Mouse (Mus musculus) CH12.LX (cell line): ENCODE measurements around the gene Med23.

Experiments
- MAX ChIP-seq: IDR thresholded peaks from 2 replicates; pipeline ENCODE4 v1.6.1; 2011; ENCODE audit warnings: low read length, improper control_type of control experiment
- MXI1 ChIP-seq: IDR thresholded peaks from 2 replicates; pipeline ENCODE4 v1.6.1; 2011; ENCODE audit warnings: mild to moderate bottlenecking, low read depth, low read length, improper control_type of control experiment
- NELFE ChIP-seq: IDR thresholded peaks from 2 replicates; pipeline ENCODE4 v1.6.1; 2011; ENCODE audit warnings: low read depth, low read length, improper control_type of control experiment
- POLR2A ChIP-seq: IDR thresholded peaks from 2 replicates; pipeline ENCODE4 v1.6.1; 2011; ENCODE audit warnings: low read depth, mild to moderate bottlenecking, improper control_type of control experiment, low read length
- ZC3H11A ChIP-seq: IDR thresholded peaks from 2 replicates; pipeline ENCODE4 v1.6.1; 2012; ENCODE audit warnings: low read depth, mild to moderate bottlenecking, inconsistent platforms, low read length, improper control_type of control experiment

GRCm38 (mm10) chr10:24886008-24886407 is 16.2 kb downstream of the Med23 start:
- TF ChIP-seq MXI1: no peak
- TF ChIP-seq ZC3H11A: no peak
- TF ChIP-seq NELFE: no peak
- no peak for TF ChIP-seq MAX
- TF ChIP-seq POLR2A: no peak
